Mouse (Mus musculus): ENCODE measurements around the gene Opn1sw.

GRCm38 (mm10) chr6:29382442-29382841, 5.8 kb downstream of the Opn1sw start:
- no peak for TF ChIP-seq ZNF384 (IDR thresholded peaks at IDR 0.05; ENCODE audit: low read depth, low read length)
- TF ChIP-seq CTCF (IDR thresholded peaks at IDR 0.05 in 2 of 3, conservative IDR thresholded peaks at IDR 0.05 in 1 of 3; ENCODE audit: control insufficient read depth in 1 of 3, insufficient read depth in 1 of 3, low read depth in 2 of 3, low read length in 3 of 3, poor library complexity in 1 of 3, severe bottlenecking in 1 of 3): no peak
- no peak for TF ChIP-seq JUND (IDR thresholded peaks at IDR 0.05; ENCODE audit: low read depth, low read length)
- TF ChIP-seq RCOR1 (IDR thresholded peaks at IDR 0.05; ENCODE audit: low read depth, low read length): no peak
- TF ChIP-seq POLR2A (IDR thresholded peaks at IDR 0.05; ENCODE audit: control insufficient read depth in 1 of 2, insufficient read depth in 1 of 2, low read depth in 1 of 2, low read length in 2 of 2, poor library complexity in 1 of 2): no peak
- no peak for TF ChIP-seq MAFK (IDR thresholded peaks at IDR 0.05; ENCODE audit: borderline replicate concordance, low read depth, low read length)
- TF ChIP-seq ETS1 (IDR thresholded peaks at IDR 0.05; ENCODE audit: low read depth, low read length): no peak

All from MEL (cell line).